Mouse (Mus musculus) heart, adult 11 months (tissue): ENCODE results near the gene Tgm2.

ENCODE experiments used
- DNase-seq: peaks from one replicate; pipeline ENCODE4 v3.0.0; 2022

Gene Tgm2

DNA sequence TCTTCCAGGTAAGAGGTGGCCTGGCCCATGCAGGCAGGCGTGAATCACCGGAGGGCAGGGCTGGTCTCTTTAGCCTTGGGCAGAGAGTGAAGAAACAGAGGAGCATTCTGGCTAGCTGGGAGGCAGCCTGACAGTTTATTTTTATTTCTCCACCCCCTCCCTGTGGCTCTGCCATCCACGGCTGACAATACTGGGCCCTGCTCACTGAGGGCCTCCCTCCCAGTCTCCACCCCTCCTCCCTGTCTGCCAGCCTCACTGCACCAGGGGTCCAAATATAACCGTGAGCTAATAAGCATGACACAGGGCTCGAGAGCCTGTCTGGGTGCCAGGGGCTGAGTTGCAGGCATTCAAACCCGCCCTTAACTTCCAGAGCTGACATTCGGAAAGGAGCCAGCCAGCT lies 6.6 kb downstream of the Tgm2 start:
- peak; percentile 99 for DNase-seq

DNA sequence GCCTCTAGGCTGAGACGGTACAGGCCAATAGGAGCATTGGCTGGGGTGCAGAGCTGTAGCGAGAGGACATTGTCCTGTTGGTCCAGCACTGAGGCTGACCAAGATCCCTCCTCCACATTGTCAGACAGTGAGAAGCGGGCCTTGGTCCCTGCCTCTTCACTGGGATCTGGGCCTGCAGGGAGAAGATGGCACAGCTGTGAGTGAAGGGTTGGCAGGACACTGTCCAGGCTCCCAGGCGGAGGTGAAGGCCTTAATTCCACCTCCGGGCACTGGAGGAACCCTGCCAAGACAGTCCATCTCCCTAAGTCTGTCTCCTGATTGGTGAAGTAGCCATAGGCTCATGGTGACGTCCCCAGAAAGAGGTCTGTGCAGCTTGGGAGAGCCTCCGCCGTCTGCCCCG lies 7.5 kb downstream of the Tgm2 start:
- DNase-seq, result peak; percentile 91

DNA sequence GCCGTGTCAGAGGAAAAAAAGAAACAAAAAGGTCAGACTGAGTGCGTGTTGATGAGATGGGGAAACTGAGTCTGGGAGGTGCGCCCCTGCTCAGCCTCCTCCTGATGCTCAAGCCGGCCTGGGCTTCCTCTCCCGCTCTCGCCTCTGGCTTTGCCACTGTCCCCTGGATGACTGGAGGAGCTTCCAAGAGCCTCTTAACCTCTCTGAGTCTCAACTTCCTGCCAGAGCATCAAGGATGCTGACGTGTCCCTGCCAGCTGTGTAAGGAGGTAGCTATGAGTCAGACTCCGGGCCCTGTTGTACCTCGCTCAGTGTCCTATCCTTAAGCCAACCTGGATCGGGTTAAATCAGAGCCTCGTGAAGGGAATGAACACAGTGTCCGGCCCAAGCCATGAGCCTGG lies 8.5 kb downstream of the Tgm2 start:
- peak; percentile 94 for DNase-seq

DNA sequence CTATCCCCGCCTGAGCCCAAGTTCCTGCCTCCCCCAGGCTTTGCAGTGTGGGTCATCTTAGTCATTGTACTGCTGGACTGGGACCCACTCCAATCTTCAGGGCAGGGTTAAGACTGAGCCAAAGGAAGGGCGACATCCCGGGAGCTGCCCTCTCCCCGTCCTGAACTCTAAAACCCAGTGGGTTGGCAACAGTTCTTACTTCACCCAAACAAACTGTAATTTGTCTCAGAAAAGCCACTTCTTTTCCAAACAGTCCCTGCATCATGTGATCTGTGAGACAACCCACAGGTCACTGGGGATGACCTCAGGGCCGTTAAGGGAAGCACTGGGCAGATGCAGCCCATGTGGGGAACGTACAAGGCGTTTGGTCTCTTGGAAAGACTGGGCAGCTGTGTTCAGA lies 10.0 kb downstream of the Tgm2 start:
- DNase-seq, result peak; percentile 98

DNA sequence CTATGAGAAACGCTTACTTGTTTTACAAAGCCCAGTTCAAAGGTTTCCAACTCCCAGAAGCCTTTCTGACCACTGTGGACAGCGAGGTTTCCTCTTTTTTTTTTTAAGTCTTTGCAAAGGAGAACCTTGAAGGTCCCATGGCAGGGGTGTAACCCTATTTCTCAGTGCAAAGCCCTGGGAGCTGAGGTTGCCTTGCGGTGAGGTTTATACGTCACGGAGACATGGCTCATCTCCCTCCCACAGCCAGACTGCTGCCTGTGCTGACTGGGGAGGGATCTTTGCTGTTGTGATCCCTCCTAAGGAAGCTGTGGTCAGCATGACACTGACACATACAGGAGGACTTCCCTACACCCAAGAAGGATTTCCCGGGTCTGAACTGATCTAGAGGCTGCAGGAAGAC lies 13.2 kb downstream of the Tgm2 start:
- DNase-seq, result peak; percentile 94

DNA sequence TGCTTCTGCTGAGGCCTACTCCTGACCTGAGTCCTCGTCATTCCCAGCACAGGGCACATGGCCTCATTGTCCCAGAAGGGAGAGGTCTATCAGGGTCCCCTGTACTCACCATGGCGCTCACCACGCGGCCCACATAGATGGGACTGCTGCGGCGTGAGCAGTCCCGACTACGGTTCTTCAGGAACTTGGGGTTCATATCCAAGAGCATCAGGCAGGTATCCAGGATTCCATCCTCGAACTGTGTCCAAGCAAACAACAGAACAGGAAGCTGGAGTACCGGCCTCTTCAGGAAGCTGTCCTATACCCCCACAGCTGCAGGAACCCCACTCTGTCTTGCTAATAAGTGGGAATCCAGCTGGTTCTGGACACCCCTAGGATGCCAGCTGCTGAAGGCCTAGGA lies 13.9 kb downstream of the Tgm2 start:
- DNase-seq, result peak; percentile 93

DNA sequence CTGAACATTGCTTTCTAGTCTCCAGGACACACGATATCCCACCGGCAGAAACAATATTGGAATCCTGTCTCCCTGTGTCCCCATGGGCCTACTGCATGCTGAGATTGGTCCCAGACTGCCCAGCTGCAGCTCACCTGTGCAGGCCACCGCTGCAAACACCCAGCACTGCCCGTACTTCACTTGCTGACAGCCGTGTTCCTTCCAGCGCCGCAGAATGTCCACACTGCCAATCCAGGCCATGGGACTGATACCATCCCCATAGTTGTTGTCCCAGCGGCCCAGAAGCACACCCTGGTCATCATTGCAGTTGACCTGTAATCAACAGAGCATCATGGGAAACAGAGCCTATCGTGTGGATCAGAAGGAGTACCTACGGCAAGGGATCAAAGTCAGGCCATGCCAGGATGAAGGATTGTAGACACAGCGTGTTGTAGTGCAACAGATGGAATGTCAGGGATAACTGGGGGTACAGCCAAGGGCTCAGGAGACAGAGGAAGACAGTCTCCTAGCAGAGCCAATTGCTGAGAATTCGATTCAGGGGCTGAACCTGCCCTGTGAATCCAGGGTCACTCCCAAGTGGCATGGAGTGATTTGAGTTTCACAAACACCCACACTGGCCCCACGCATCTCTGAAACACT lies 14.9 kb downstream of the Tgm2 start:
- DNase-seq, result peak; percentile 91

DNA sequence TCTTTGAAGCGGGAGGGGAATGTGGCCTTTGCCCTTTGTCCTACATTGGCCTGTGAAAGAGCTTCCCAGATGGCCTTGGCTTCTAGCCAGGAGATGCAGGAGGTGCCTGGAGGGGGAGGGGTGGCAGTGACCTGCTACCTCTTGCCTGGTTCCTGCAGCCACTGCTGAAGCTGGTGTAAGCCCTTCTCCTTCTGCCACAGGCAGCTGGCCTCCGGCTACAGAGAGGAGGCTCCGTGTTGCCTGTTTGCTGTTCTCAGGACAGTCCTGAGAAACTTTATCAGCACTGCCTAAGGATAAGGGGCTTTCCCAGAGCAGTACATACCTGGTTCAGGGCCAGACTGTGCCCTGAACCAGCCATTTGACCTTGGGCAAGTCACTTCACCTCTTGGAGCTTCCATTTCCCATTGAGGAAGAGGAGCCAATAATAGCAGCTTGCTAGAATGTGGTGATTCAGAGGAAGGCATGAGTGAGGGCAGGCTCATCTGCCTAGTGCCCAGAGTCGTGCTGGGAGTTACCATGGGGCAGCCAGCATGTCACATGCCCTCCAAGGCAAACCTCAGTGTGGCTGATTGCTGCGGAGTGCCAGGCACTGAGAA lies 15.7 kb downstream of the Tgm2 start:
- peak; percentile 98 for DNase-seq

DNA sequence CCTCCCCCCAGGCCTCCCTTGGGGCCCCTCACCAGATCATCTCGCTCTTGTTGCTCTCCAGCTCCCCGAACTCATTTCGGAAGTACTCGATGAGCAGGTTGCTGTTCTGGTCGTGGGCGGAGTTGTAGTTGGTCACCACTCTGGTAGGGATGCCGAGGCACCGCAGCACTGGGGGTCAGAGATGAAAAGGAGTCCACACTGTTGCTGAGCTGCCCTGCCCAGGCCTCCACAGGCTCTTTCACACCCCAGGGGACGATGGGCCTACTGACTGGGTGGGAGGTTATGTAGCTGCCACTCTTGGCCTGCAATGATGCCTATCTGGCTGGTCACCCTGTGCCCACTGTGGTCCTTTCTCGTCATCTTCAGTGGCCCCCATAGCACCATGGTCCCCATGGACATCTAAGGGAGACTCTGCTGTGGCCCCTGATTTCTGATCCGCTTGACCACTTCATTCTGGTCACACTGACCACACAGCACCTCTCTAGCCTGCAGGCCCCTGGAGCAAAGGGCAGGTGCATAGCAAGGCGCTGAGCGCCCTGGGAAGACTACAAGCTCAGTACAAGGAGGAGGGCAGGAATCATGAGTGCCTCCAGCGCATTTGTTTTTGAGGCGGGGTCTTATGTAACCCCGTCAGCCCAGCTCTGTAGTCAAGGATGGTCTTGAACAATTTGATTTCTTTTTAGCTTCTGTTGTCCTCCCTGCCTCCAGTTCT lies 16.8 kb downstream of the Tgm2 start:
- peak; percentile 92 for DNase-seq

DNA sequence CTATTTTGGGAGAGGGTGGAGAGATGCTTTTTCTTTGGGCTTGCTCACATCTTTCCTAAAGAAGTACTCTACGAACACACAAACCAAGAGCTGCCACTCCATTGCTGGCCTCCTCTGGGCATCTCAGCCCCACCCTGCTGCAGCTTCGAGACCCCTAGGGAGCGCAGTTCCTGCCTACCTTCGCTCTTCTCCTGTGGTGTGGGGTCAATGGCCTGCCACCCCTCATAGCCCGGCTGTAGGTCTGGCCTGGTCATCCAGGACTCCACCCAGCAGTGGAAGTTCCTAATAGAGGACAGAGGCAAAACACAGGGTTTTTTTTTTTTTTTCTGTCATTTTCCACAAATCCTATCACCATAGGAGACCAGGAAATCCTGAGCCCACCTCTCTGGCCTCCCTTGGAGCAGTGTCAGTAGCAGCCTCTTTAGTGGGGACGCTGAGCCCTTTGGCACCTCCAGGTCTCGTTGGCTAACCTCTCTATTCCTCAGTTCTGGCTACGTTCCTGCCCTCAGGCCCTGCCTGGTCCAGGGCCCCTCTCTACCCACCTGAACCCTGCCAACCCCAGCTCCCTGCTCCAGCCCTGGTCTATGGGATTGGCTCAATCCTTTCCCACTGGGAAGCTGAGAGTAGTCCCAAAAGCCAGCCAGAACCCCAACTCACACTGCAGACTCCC lies 17.6 kb downstream of the Tgm2 start:
- peak; percentile 90 for DNase-seq

DNA sequence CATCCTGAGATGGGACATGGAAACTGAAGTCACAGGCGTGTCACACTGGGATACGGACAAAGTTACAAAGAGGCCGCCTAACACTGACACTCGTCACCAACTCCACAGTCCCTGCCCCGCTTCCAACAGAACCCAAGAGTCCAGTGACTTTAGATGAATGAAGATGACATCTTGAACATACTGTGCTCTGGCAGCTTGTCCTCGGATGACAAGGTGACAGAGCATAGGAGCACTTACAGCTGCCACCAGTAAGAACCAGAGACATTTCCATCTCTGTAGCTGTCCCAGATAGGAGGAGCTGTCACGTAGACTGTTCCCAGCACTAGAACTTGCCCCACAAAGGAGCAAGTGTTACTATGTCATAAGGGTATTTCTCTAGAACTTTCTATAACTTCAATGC lies 18.4 kb downstream of the Tgm2 start:
- peak; percentile 96 for DNase-seq

DNA sequence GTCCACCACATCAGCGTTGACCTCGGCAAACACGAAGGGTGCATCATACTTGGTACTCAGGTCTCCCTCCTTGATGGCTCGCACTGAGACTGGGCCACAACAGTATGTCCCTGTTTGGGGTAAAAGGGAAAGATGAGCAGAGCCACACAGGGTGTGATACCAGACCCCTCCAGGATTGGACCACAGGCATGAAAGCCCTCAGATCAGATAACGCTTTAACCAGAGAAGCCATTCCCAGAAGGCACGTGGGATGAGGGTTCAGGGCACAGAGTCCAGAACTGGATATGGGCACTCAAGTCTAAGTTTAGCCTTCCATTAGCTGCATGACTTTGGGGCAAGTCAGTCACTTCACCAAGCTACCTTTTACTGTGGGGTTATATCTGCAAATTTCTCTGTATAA lies 19.0 kb downstream of the Tgm2 start:
- DNase-seq, result peak; percentile 89

DNA sequence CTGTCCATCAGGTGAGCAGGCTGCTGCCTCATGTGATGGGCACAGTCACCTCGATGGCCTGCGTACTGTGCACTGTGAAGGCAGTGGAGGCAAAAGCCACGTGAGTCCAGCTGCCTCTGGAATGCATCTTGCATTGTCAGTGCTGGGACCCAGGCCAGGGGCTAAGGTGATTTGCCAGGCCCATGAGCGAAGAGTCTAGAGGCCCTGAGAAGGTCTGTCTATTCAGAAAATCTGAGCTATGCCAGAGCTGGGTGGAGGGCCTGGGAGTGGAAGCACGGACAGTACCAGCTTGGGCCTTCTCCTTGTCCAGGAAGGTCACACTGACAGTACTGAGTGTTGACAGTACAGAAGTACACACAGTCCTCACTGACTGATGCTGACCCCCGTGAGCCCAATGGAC lies 23.4 kb downstream of the Tgm2 start:
- peak; percentile 99 for DNase-seq

DNA sequence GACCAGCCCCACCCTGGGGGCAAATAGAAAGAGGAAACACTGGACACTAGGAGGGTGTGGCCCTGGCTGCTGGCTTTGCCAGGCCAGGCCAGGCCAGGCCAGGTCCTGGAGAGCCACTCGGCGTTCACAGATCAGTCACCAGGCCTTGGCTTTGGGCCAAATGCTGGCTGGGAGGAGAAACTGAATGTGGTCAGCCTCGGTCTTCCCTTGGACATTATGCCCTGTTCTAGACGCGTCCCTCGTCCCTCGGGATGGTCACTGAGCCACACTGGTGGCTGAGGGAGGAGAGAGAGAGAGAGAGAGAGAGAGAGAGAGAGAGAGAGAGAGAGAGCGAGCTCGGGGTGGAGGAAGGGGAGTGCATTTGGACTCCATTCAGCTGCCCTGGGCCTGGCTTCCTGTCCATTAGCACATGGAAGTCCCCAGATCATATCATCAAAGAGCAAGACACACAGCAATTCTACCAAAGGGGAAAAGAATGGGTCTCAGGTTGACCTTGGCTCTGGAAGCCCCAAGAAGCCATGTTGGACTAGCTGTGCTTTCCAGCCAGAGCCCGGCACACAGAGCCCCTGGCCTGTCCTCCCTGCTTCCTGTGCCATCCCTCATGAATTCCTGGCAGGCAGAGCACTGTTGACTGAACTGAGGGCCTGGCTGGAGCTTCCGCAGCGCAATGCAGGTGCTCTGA lies 24.4 kb downstream of the Tgm2 start:
- DNase-seq, result peak; percentile 99

DNA sequence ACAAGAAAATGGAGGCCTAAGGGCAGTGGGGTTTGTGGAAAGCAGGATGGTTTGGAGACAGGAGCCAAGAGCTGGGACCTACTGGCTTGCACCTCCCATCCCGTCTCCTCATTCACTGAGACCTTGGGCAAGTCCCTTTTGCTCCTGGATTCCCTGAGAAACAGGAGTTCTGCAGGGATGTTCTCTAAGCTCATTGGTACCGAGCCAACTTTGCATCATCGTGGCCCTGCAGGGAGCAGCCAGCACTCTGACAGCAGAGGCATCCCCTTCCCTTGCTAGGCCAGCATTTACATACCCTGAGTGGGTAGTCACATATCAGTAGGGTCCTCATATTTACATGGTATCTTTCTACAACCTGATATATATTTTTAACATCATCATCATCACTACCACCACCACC lies 25.4 kb downstream of the Tgm2 start:
- DNase-seq, result peak; percentile 89

DNA sequence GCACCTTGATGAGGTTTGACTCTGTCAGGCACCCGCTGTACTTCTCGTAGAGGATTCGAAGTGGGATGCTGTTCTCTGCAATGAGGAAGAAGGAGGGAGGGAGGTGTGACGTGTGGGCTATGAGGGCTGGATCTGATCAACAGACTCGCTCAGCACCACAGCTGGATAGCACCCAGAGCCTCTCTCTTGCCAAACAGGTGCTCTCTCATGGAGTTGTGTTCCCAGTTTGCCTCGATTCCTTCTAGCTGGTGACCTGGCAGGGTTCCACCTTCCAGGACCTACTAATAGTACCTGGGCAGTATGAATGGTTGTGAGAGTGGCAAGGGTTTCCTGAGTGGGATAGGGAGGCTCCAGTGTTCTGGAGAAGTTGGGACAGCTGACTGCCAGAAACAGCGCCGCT lies 26.0 kb downstream of the Tgm2 start:
- DNase-seq, result peak; percentile 91

DNA sequence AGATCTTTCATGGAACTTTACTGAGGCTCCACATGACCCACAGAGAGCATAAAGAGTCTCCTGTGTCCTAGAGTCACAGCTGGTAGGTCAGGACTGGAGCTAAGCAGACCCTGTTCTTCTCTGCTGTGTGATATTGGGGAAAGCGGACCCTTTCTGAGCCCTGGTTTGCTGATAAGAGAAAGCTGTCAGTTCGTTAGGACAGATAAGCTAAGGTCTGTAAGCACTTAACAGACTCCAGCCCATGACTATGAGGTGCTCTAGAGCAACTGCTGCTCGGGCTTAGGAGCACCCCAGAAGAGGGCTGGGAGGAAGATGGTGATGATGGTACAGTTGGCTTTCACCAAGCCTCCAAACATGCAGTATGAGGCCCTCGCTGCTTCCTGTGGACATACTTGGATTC lies 27.1 kb downstream of the Tgm2 start:
- DNase-seq, result no peak

DNA sequence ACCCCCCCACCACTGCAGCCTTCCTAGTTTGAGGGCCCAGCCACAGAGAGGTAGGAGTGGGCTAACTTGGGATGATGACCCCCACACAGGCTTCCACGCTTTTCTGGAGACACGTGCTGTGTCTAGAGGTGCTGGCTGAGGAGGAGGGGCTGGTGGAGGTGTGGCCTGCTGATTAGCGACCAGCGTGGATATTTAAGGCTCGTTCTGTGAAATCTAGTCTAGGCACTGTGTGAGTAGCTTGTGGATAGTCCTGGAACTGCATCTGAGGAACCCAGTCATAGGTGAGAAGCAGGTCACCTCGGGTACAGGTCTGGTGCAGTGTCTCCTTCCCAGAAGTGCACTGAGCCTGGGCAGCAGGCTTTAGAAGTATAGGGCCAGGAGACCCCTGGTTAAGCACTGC lies 29.6 kb downstream of the Tgm2 start:
- DNase-seq, result no peak

DNA sequence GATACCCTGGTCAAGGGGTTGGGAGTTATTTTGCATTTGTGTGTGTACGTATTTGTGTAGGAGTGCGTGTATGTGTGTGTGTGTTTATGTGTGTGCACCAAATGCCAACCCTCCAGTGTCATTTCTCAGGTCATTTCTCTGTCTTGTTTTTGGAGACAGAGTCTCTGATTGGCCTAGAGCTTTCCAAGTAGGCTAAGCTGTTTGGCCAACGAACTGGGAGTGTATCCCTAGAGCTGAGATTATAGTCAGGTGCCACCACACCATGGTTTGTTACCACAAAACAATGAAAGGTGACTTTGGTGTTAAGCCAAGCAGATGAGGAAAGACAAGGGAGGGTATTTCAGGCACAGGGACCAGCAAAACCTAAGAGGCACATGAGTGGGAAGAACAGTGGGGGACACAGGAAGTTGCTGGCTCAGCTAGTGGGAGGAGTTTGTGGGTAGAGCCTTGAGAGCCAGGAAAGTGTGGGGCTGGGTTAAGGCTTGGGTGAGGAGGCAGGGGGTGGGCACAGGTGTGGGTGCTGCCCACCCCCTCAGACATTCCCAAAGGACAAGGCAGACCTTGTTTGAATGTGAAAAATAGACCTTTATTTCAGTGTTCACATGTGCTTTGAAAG lies 30.3 kb downstream of the Tgm2 start:
- DNase-seq, result peak; percentile 90

DNA sequence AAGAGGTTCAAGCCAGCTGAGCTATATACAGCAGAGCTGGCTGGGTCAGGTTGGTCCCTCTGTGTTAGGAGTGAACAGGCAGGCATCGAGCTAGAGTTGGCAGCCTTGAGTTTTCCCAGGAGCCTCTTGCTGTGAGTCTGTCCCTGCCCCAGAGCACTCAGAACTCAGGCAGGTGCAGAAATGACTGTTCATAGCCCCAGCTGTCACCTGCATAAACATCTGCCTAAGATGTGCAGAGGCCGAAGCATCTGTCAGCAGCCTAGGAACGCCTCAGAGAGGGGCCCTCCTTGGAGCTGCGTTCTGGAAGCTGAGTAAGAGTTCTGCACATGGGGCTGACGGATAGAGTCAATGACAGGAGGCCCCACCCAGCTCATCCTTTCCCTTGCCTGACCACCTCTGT lies 31.3 kb downstream of the Tgm2 start:
- DNase-seq, result peak; percentile 94

DNA sequence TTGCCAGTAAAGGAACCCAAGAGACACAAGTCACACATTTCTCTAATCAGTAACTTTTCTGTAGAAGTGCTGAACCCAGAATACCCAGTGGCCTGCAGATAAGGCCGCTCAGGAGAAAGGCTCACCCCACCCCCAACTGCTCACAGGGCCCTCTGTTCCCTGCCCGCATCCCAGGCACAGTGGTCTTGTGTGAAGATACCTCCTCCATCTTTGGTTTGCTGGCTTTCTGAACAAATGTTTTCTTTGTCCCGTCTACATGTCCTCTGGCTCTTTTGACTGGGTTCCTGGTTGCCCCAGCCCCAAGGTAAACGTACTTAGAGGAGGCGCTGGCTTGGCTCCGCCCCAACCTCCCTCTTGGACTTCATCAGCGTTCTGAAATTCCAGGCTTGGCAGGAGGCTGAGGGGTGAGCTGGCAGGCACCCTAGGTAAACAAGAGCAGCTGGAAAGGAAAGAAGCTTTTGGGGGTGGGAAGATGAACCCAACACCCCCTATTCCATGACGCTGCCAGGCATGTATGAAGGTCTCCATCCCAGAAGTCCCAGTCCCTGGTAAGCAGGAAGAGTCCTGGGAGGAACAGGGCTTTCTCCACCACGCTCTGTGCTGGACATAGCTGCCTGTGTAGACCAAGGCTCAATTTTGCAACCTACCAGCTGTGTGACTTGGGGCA lies 32.5 kb downstream of the Tgm2 start:
- peak; percentile 99 for DNase-seq

DNA sequence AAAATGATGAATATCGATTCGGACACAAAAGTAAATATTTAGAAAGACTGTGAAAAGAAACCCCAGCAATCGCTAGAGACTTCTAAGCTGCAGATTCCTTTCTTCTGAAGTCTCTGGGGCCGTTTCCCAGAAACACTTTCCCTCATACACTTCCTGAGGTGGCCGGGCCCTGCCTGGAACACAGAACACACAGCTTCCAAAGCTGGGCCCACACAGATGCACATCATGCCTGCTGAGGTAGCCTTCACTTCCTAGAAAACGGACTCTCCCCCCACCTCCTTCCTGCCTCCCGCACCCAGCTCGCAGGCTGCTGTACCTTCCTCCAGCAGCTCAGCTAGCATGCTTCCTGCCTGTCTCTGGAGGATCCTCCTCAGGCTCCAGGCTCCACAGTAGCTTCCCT lies 36.7 kb downstream of the Tgm2 start:
- peak; percentile 96 for DNase-seq
